In the genomic region with DNA sequence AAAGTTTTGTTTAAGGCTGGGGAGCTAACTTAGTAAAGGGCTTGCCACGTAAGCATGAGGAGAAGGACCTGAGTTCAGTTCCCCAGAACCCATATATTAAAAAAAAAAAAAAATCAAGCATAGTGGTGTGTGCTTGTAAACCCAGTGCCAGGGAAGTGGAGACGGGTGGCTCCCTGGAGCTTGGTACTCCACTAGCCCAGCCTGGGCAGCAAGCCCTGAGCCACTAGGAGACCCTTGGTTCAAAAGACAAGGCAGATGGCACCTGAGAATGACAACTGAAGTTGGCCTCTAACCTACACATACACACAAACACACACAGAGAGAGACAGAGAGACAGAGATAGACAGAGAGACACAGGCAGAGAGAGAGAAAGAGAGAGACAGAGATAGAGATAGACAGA, we compare ENCODE assay signal across 28 mouse cellular contexts.
"Had no signal": no experiment of that assay in that cellular context is flagged by ENCODE, and none has a peak within 500 bp of the region (broad histone marks: within the 10 kb centered on the region; RNA-seq: fewer than 3 reads in every experiment).

No protein-coding gene starts in this region.

- H3K27me3 ChIP-seq: heart, embryonic 12.5 days; hindbrain, embryonic 12.5 days; hindbrain, embryonic 15.5 days; intestine, embryonic 15.5 days; kidney, embryonic 15.5 days; limb, embryonic 12.5 days; liver, embryonic 13.5 days; liver, embryonic 15.5 days had no signal

- H3K4me2 ChIP-seq: heart, embryonic 12.5 days; hindbrain, embryonic 12.5 days; hindbrain, embryonic 15.5 days; intestine, embryonic 15.5 days; kidney, embryonic 15.5 days; limb, embryonic 12.5 days; liver, embryonic 13.5 days; liver, embryonic 15.5 days had no signal

- H3K9me3 ChIP-seq: heart, embryonic 10.5 days; heart, embryonic 12.5 days; hindbrain, embryonic 10.5 days; hindbrain, embryonic 12.5 days; hindbrain, embryonic 15.5 days; intestine, embryonic 15.5 days; kidney, embryonic 15.5 days; limb, embryonic 10.5 days; limb, embryonic 12.5 days; liver, embryonic 13.5 days; liver, embryonic 15.5 days had no signal

- H3K9ac ChIP-seq: heart, embryonic 12.5 days; hindbrain, embryonic 12.5 days; hindbrain, embryonic 15.5 days; intestine, embryonic 15.5 days; kidney, embryonic 15.5 days; limb, embryonic 12.5 days; liver, embryonic 13.5 days; liver, embryonic 15.5 days; liver, postnatal 0 days had no signal

- H3K4me3 ChIP-seq: heart, embryonic 10.5 days; heart, embryonic 12.5 days; hindbrain, embryonic 10.5 days; hindbrain, embryonic 12.5 days; hindbrain, embryonic 15.5 days; intestine, embryonic 15.5 days; kidney, embryonic 15.5 days; left cerebral cortex, adult 2 months; limb, embryonic 10.5 days; limb, embryonic 12.5 days; liver, embryonic 13.5 days; liver, embryonic 15.5 days had no signal

- H3K27ac ChIP-seq: heart, embryonic 10.5 days; hindbrain, embryonic 10.5 days; hindbrain, embryonic 12.5 days; intestine, embryonic 15.5 days; kidney, embryonic 15.5 days; kidney, postnatal 0 days; left cerebral cortex, adult 2 months; limb, embryonic 10.5 days; limb, embryonic 12.5 days; liver, embryonic 13.5 days; liver, embryonic 15.5 days had no signal

- DNase-seq: gastrocnemius, adult 2 months; gastrocnemius, postnatal 10 days; gastrocnemius, postnatal 25 days; heart, postnatal 10 days; heart, postnatal 4 days; kidney, adult 18-20 months; kidney, adult 8-10 months; kidney, postnatal 14 days; kidney, postnatal 36 days; layer of hippocampus, adult 9-11 months; liver; liver, embryonic 13.5 days; liver, postnatal 0 days; lung, adult 2 months had no signal

- H3K4me1 ChIP-seq: heart, embryonic 10.5 days; intestine, embryonic 15.5 days; kidney, embryonic 15.5 days; liver, embryonic 13.5 days; liver, embryonic 15.5 days had no signal

- H3K36me3 ChIP-seq: heart, embryonic 10.5 days; heart, embryonic 12.5 days; hindbrain, embryonic 10.5 days; hindbrain, embryonic 12.5 days; hindbrain, embryonic 15.5 days; intestine, embryonic 15.5 days; kidney, embryonic 15.5 days; limb, embryonic 10.5 days; limb, embryonic 12.5 days; liver, embryonic 13.5 days; liver, embryonic 15.5 days had no signal

- ATAC-seq: inflammation-experienced regulatory T-cells, adult 6 months; intestine, embryonic 15.5 days; intestine, postnatal 0 days; liver, postnatal 0 days had no signal
